Mouse (Mus musculus) CH12.LX (cell line): ENCODE measurements around the gene Actl11. TPM values are rescaled to one million over a fixed set of nuclear protein-coding genes. Genes with fewer than 3 reads are reported as not detected.

ENCODE experiments used
- DNase-seq: peaks from one replicate; pipeline ENCODE4 v3.0.0-alpha.2; 2013; ENCODE audit errors: extremely low read depth
- H3K27ac ChIP-seq: 2 replicates; pipeline ENCODE4 v1.5.1; 2012; ENCODE audit warnings: low read depth, mild to moderate bottlenecking, control low read depth, moderate library complexity; ENCODE audit not compliant: insufficient read depth
- H3K27me3 ChIP-seq: replicated peaks from 2 replicates; pipeline ENCODE3; 2012; ENCODE audit warnings: inconsistent platforms
- H3K36me3 ChIP-seq, 2 experiments: replicated peaks in 1 of 2; 2 replicates each; pipeline versions ENCODE3 to v1.6.1; 2012; ENCODE audit warnings: inconsistent platforms in 1 of 2, low read length in 1 of 2, mild to moderate bottlenecking in 1 of 2, mixed read lengths in 1 of 2, moderate library complexity in 1 of 2; ENCODE audit not compliant: control insufficient read depth in 1 of 2, insufficient read depth in 1 of 2
- H3K4me1 ChIP-seq, 2 experiments: 2 replicates each; pipeline ENCODE4 v1.6.1; 2012; ENCODE audit warnings: inconsistent platforms in 1 of 2, moderate library complexity in 1 of 2; ENCODE audit not compliant: insufficient read depth in 2 of 2, control insufficient read depth in 1 of 2
- H3K4me2 ChIP-seq: 2 replicates; pipeline ENCODE4 v1.6.1; 2012; ENCODE audit warnings: low read depth, mild to moderate bottlenecking, control low read depth; ENCODE audit not compliant: poor library complexity, insufficient read depth, severe bottlenecking
- H3K4me3 ChIP-seq, 3 experiments: fragments of 150-350 bp in 1 of 3; sonication (generic) in 1 of 3; replicated peaks in 1 of 3; 2 replicates each; pipeline versions ENCODE3 to v1.5.1; 2011 to 2012; ENCODE audit warnings: low read depth in 2 of 3, low read length in 2 of 3, mild to moderate bottlenecking in 2 of 3, moderate library complexity in 2 of 3, control low read depth in 1 of 3, improper control_type of control experiment in 1 of 3, inconsistent platforms in 1 of 3, mixed read lengths in 1 of 3; ENCODE audit not compliant: poor library complexity in 1 of 3
- H3K79me2 ChIP-seq: replicated peaks from 2 replicates; pipeline ENCODE4 v1.6.1; 2012; ENCODE audit warnings: mild to moderate bottlenecking, moderate library complexity; ENCODE audit not compliant: control insufficient read depth, poor library complexity, insufficient read depth, severe bottlenecking; ENCODE audit errors: extremely low read depth
- H3K9ac ChIP-seq: 2 replicates; pipeline ENCODE4 v1.6.1; 2012; ENCODE audit warnings: low read depth, mild to moderate bottlenecking, control low read depth, moderate library complexity; ENCODE audit not compliant: insufficient read depth
- H3K9me3 ChIP-seq: replicated peaks from 2 replicates; pipeline ENCODE3; 2012; ENCODE audit warnings: low read length, inconsistent platforms, mixed read lengths
- BHLHE40 ChIP-seq: IDR thresholded peaks from 2 replicates; pipeline ENCODE4 v1.6.1; 2011; ENCODE audit warnings: mild to moderate bottlenecking, low read depth, low read length, improper control_type of control experiment
- CHD1 ChIP-seq: IDR thresholded peaks from 2 replicates; pipeline ENCODE4 v1.6.1; 2012; ENCODE audit warnings: low read depth, low read length, improper control_type of control experiment, inconsistent platforms
- ELF1 ChIP-seq: IDR thresholded peaks from 2 replicates; pipeline ENCODE4 v1.6.1; 2014; ENCODE audit warnings: low read depth, mild to moderate bottlenecking, inconsistent platforms, low read length, improper control_type of control experiment
- HCFC1 ChIP-seq: IDR thresholded peaks from 2 replicates; pipeline ENCODE4 v1.6.1; 2012; ENCODE audit warnings: low read depth, mild to moderate bottlenecking, inconsistent platforms, low read length, improper control_type of control experiment
- IRF4 ChIP-seq: IDR thresholded peaks from 2 replicates; pipeline ENCODE4 v1.6.1; 2014; ENCODE audit warnings: low read depth, mild to moderate bottlenecking, inconsistent platforms, low read length, improper control_type of control experiment
- JUN ChIP-seq: IDR thresholded peaks from 2 replicates; pipeline ENCODE4 v1.6.1; 2011; ENCODE audit warnings: low read depth, mild to moderate bottlenecking, low read length, improper control_type of control experiment, moderate library complexity; ENCODE audit not compliant: insufficient read depth
- JUND ChIP-seq: conservative IDR thresholded peaks from 2 replicates; pipeline ENCODE4 v1.6.1; 2011; ENCODE audit warnings: low read depth, low read length, improper control_type of control experiment
- KAT2A ChIP-seq: IDR thresholded peaks from 2 replicates; pipeline ENCODE4 v1.6.1; 2012; ENCODE audit warnings: low read length, improper control_type of control experiment, inconsistent platforms; ENCODE audit not compliant: insufficient replicate concordance
- MAZ ChIP-seq: IDR thresholded peaks from 2 replicates; pipeline ENCODE4 v1.6.1; 2012; ENCODE audit warnings: low read depth, mild to moderate bottlenecking, inconsistent platforms, low read length, improper control_type of control experiment, moderate library complexity
- MXI1 ChIP-seq: IDR thresholded peaks from 2 replicates; pipeline ENCODE4 v1.6.1; 2011; ENCODE audit warnings: mild to moderate bottlenecking, low read depth, low read length, improper control_type of control experiment
- PAX5 ChIP-seq: IDR thresholded peaks from 2 replicates; pipeline ENCODE4 v1.6.1; 2012; ENCODE audit warnings: low read length, inconsistent platforms, mixed read lengths
- POLR2AphosphoS2 ChIP-seq: IDR thresholded peaks from 2 replicates; pipeline ENCODE4 v1.6.1; 2011; ENCODE audit warnings: low read depth, low read length, improper control_type of control experiment
- RCOR1 ChIP-seq: conservative IDR thresholded peaks from 2 replicates; pipeline ENCODE4 v1.6.1; 2012; ENCODE audit warnings: low read depth, mild to moderate bottlenecking, inconsistent platforms, low read length, improper control_type of control experiment
- SIN3A ChIP-seq: IDR thresholded peaks from 2 replicates; pipeline ENCODE4 v1.6.1; 2012; ENCODE audit warnings: low read length, improper control_type of control experiment, inconsistent platforms
- SMC3 ChIP-seq: IDR thresholded peaks from 2 replicates; pipeline ENCODE4 v1.6.1; 2011; ENCODE audit warnings: low read depth, low read length, improper control_type of control experiment
- TCF12 ChIP-seq: IDR thresholded peaks from 2 replicates; pipeline ENCODE4 v1.6.1; 2014; ENCODE audit warnings: low read depth, mild to moderate bottlenecking, inconsistent platforms, low read length, improper control_type of control experiment
- UBTF ChIP-seq: IDR thresholded peaks from 2 replicates; pipeline ENCODE4 v1.6.1; 2012; ENCODE audit warnings: low read depth, mild to moderate bottlenecking, inconsistent platforms, low read length, improper control_type of control experiment, moderate library complexity
- USF1 ChIP-seq: IDR thresholded peaks from 2 replicates; pipeline ENCODE4 v1.6.1; 2014; ENCODE audit warnings: low read depth, mild to moderate bottlenecking, inconsistent platforms, low read length, improper control_type of control experiment
- ZC3H11A ChIP-seq: IDR thresholded peaks from 2 replicates; pipeline ENCODE4 v1.6.1; 2012; ENCODE audit warnings: low read depth, mild to moderate bottlenecking, inconsistent platforms, low read length, improper control_type of control experiment
- dilution Hi-C: fragments of 300-500 bp; cut with MboI; formaldehyde crosslinking; loops from 2 replicates; pipeline ENCODE4 v1.14.3; 2020; ENCODE audit warnings: low sequenced_read_pairs; ENCODE audit not compliant: extremely low pct_unique_long_range_greater_than_20kb, extremely low pct_ligation_motif_present
- in situ Hi-C: fragments of 300-500 bp; cut with MboI; formaldehyde crosslinking; loops from 3 replicates; pipeline ENCODE4 v1.14.3; 2019; ENCODE audit warnings: low sequenced_read_pairs, low pct_ligation_motif_present, low pct_unique_long_range_greater_than_20kb, mixed read lengths
- polyA plus RNA-seq: library from polyadenylated mRNA; unstranded; fragments of >175 nt; gene quantifications from 2 replicates; pipeline ENCODE4 v1.2.1, GENCODE M21; 2012; ENCODE audit warnings: low read depth; ENCODE audit not compliant: insufficient read length
- total RNA-seq, 2 experiments: library from RNA; depleted of rRNA; stranded (reverse); fragments of 300-350 nt in 1 of 2; fragments of >200 nt in 1 of 2; gene quantifications; 2 replicates each; pipeline ENCODE4 v1.2.3; 2012 to 2014

Gene Actl11
- total and polyA plus RNA-seq, 3 experiments, result not detected

GRCm38 (mm10) chr9:107947241-107948194 is 19.2 kb downstream of the Actl11 start:
- H3K27ac ChIP-seq, result no peak overlapping the region
- TF ChIP-seq MAZ, result no peak
- no peak for TF ChIP-seq JUND
- no peak for TF ChIP-seq HCFC1
- TF ChIP-seq IRF4, result no peak
- no peak for TF ChIP-seq SMC3
- no peak for TF ChIP-seq MXI1
- no peak for TF ChIP-seq JUN
- TF ChIP-seq SIN3A, result no peak
- no peak for TF ChIP-seq RCOR1
- no peak for TF ChIP-seq ZC3H11A
- TF ChIP-seq KAT2A, result no peak
- TF ChIP-seq UBTF, result no peak
- TF ChIP-seq TCF12, result no peak
- TF ChIP-seq ELF1, result no peak
- TF ChIP-seq BHLHE40, result no peak
- TF ChIP-seq USF1, result no peak
- TF ChIP-seq CHD1, result no peak
- TF ChIP-seq PAX5, result no peak
- TF ChIP-seq POLR2AphosphoS2, result no peak
- H3K4me3 ChIP-seq, result no peak overlapping the region
- dilution Hi-C loops, result no loop called here
- no peak overlapping the region for H3K4me2 ChIP-seq
- H3K9me3 ChIP-seq, result peaks cover 7% of the 10 kb centered on the region
- no peak for DNase-seq
- H3K27me3 ChIP-seq, result peaks cover 57% of the 10 kb centered on the region
- in situ Hi-C loops, result no loop called here
- H3K9ac ChIP-seq, result no peak overlapping the region
- peaks cover 13 to 38% of the 10 kb centered on the region in 2 experiments for H3K4me1 ChIP-seq
- peaks cover 16% of the 10 kb centered on the region for H3K79me2 ChIP-seq
- no peaks in the 10 kb centered on the region for H3K36me3 ChIP-seq
